Mouse (Mus musculus) splenic B cell, adult 2 months (primary cell): Measurements from ENCODE around the gene Klhdc7a.
A peak's percentile ranks its signal among the peaks of the same experiment; 100 is the strongest.
"Not testable (repeated sequence)": the region's sequence is repeated elsewhere in the genome, so short reads cannot be mapped to it uniquely, and the experiment has no call there.

Experiments used
- DNase-seq: peaks from one replicate; pipeline ENCODE4 v3.0.0-alpha.2; 2011; ENCODE audit warnings: low read depth, low spot score
- H3K27me3 ChIP-seq: 2 replicates; pipeline ENCODE4 v1.6.1; 2012; ENCODE audit warnings: mild to moderate bottlenecking, low read length, moderate library complexity, mixed read lengths; ENCODE audit not compliant: control insufficient read depth, poor library complexity, insufficient read depth, severe bottlenecking
- H3K36me3 ChIP-seq: 2 replicates; pipeline ENCODE4 v1.6.1; 2012; ENCODE audit warnings: mild to moderate bottlenecking, low read length, moderate library complexity, mixed read lengths; ENCODE audit not compliant: control insufficient read depth, poor library complexity, insufficient read depth, severe bottlenecking

Gene Klhdc7a

DNA sequence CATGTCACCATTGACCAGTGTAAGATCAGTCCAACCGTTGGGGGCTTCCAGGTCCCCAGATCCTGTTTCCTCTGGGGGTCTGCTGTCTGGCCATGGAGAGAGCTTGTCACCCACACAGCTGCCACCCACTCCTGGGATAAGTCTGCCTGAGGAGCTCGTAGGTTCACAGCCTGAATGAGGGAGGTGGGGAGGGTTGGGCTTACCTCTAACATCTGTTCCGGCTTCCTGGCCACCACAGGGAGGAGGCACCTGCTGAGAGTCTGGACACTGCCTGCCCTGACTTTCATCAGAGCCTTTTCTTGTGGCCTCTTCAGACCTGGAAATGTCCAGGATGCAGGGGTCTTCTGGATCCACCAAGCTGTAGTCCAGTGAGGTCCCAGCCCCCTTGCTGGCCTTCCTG lies 845 bp downstream of the Klhdc7a start:
- H3K27me3 ChIP-seq: no peaks in the 10 kb centered on the region
- DNase-seq: no peak
- H3K36me3 ChIP-seq: no peaks in the 10 kb centered on the region

DNA sequence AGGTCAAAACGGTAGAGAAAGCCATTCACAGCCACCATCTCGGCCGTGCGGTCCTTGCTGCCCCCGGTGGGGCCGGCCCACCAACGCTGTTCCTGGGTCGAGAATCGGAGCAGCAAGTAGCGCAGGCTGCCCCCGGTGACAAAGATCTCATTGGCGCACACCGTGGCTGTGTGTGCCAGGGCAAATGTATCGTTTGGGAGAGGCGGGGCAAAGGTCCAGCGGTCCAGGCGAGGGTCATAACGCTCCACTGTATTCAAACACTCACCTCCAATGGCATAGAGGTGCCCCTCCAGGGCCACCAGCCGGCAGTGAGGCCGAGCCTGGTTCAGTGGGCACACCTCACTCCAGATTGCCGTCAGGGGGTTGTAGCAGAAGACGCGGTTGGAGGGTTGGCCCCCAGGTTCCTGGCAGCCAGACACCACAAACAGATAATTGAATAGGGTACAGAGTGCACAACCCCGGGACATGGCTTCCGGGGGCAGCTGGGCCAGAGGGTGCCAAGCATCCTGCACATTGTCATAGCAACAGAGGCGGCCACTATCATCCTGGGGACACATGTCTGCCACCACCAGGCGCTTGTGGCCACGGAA lies 2.1 kb downstream of the Klhdc7a start:
- no peaks in the 10 kb centered on the region for H3K36me3 ChIP-seq
- DNase-seq: no peak

DNA sequence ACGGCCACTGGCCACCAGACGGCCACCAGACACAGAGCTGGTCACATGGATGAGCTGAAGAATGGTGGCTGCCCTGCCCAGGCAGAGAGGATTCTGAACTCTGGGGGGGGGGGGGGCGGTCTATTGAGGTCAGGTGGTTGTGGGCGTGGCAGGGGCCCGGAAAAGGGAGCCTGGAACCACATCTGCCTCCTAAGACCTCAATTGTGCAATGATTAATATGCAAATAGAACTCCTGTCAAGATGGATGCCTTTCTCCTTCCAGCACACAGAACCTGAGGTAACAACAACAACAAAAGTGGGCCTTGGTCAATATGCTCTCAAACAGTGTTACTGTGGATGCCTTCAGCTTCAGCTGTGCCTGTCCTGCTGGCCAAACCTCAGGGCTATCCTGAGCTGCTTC lies 3.4 kb downstream of the Klhdc7a start:
- Histone ChIP-seq H3K36me3 (no peaks in the 10 kb centered on the region), H3K27me3 (no peaks in the 10 kb centered on the region)
- DNase-seq: no peak

More for the DNA sequence above, 2.1 kb downstream of the Klhdc7a start:
- no peaks in the 10 kb centered on the region for H3K27me3 ChIP-seq

DNA sequence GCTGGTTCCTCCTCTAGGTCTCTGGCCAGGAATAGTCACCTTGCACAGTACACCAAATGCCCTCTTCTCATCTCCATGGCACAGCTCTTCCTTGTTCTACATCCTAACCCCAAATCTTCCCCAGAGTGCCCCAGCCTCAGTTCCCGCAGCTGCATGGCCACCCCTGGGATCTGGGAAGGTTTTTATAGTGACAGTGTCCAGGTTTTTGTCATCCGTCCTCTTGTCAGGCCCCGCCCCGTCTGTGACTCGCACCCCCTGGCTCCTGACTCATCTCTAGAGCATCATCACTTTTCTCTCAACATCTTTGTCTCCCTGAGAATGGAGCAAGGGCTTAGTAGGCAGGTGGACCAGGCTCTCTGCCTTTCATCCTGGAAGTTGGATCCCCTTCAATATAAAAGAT lies 3.9 kb downstream of the Klhdc7a start:
- Histone ChIP-seq H3K27me3 (no peaks in the 10 kb centered on the region), H3K36me3 (no peaks in the 10 kb centered on the region)
- DNase-seq: no peak

DNA sequence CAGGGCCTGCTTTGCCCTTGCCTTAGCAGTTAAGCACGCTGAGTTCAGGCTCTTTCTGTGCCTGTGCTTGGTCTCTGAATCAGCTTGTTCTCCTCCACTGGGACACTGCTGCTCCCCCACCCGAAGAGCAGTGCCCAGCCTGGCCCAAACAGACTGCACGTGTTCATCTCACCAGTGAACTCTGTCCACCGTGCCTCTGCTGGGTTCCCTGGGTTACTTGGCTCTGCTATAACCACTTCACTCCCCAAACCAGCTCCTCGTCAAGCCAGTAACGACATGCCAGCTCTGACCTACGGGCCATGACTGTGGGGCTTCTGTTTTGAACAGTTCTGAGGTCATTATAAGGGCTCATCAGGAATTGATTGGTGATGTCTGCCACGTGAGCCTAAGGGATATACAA lies 4.8 kb downstream of the Klhdc7a start:
- DNase-seq: no peak
- Histone ChIP-seq H3K27me3 (no peaks in the 10 kb centered on the region), H3K36me3 (no peaks in the 10 kb centered on the region)

DNA sequence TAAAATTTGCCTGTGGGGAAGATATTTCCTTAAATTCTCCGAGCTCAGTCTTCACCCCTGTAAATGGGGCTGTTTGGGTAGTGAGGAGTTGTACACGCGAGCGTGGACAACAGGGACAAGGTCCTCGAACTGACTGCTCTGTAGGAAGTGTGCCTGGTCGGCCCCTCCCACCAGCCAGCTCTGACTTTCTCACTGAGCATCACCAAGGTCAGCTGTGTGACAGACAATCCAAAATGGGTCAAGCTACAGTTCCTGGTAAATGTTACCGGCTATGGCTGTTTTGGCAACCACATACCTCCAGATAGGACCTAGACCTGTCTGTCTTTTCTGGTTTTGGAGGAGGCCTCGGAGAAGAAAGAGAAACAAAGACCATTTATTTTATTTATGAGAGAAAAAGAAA lies 6.0 kb downstream of the Klhdc7a start:
- no peak for DNase-seq
- H3K27me3 ChIP-seq: no peaks in the 10 kb centered on the region
- H3K36me3 ChIP-seq: no peaks in the 10 kb centered on the region

DNA sequence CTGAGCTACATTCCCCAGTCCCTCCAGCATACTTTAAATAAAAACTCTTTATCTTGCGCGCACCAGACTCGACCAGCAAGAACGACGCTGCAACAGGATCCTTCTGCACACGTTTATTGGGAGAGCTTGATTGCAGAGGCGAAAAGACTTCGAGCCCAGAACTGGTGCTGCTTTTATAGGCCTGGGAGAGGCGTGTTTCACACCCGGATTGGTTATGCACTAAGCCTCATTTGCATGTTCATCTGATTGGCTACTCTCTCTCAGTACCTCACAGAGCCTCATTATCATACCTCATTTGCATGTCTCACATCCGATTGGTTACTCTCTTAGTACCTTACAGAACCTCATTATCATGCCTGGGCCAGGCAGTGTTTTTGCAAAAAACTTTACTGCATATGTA lies 6.5 kb downstream of the Klhdc7a start:
- not testable (repeated sequence) for H3K27me3 ChIP-seq, H3K36me3 ChIP-seq, DNase-seq

DNA sequence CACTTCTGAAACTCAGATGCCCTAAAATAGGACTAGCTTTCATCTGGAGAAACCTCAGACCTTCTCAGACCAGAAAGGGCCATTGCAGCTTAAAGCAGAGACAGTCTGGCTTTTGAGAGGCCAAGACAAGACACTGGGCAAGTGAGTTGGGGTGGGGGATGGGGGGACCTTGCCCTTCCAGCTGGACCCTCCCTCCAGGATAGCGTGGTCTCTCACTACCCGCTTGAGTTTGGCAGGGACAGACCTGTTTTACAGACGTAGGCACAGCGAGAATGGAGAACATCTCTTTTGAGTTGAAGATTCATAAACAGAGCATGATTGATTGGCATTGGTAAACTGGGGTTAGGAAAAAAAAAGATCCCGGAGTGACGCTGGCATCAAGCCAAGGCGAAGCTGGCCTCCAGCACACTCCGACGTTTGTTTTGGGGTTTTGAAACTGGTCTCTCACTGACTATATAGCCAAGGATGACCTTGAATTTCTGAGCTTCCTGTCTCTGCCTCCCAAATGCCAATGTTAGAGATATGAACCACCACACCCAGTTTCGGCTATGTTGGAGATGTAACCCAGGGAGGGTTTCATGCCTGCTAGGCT lies 7.0 kb downstream of the Klhdc7a start:
- Histone ChIP-seq H3K36me3 (no peaks in the 10 kb centered on the region), H3K27me3 (no peaks in the 10 kb centered on the region)
- no peak for DNase-seq

DNA sequence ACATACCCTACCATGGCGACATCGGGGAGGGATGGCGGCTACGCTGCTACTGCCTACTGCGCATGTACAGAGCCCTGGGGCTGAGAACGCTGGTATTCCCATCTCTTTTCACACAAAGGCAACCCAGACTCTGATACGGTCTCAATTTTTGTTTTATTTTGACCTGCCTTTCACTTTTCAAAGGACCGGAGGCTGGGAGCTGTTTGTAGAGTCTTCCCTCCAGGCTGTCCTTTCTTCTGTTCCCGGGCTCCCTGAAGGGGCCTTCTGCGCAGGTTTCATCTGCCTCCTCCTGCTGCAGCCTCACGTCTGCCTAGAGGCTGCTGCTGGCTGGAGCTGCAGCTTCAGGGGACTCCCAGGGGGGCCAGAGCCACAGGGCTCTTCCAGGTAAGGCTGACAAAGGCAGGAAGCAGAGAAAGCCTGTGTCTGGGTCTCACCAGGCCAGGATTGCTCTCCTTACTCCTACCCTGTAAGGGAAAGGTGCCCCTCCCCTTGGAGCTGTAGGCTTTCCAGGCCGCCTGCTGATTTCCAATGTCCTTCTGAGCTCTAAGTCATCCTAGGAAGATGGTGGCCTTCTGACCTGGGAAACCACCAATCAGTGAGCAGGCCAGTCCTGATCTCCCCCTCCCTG lies 7.6 kb downstream of the Klhdc7a start:
- H3K36me3 ChIP-seq: no peaks in the 10 kb centered on the region
- no peaks in the 10 kb centered on the region for H3K27me3 ChIP-seq
- no peak for DNase-seq

DNA sequence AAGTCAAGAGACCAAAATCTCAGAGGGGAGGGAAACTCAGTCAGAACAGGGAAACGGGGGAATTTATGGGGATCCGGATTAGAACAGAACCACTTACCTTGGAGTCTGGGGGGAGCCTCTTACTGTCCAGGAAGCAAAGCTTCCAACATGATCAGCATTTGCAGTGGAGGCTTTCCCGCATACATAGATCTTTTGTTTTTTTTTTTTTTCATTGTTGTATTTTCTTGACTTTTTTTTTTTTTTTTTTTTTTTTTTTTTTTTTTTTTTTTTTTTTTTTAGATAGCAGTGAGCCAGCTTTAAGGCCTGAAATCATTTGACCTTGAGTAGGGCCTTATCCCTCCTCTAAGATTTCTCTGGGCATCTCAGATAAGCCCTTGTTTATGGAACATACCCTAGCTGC lies 8.6 kb downstream of the Klhdc7a start:
- Histone ChIP-seq H3K27me3 (no peaks in the 10 kb centered on the region), H3K36me3 (no peaks in the 10 kb centered on the region)
- no peak for DNase-seq

DNA sequence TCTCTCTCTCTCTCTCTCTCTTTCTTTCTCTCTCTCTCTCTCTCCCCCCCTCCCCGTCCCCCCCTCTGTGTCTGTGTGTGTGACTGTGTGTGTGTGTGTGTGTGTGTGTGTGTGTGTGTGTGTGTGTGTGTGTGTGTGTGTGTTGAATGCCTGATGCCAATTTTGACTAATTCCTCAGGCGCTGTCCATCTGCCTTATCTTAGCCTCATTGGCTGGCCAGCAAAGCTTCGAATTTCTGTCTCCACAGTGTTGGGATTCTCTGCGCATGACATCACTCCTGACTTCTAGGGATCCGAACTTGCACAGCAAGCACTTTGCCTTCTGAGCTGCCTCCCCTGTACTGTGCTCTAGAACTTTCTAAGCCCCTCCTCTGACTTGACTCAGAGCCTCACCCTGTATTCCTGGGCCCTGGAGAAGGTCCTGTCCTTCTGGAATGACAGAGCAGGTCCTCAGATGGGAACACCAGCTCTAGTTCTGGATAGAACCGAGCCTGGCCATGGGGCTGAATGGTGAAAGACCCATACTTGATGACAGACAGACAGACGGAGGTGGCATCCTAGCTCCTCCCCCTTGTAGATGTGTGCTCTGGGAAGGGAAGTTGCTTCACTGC lies 16.8 kb downstream of the Klhdc7a start:
- no peak for DNase-seq
- no peaks in the 10 kb centered on the region for H3K36me3 ChIP-seq
- H3K27me3 ChIP-seq: no peaks in the 10 kb centered on the region

DNA sequence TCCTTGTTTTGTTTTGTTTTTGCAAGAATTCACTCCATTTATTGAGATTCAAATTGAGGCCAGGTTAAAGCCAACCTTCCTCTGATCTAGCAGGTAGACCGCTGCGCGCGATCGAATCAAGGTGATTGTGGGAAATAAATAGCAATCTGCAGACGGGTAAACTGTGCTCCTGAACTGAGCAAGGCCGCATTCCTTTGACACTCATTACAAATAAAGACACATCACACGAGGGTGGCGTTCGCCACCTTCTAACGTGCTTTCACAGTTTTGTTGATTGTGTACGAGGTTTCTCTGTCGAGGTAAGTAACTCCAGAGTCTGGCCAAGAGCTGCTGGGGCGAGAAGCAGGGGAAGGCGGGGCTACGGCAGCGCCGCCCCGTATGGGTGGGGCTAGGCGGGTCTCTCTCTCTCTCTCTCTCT lies 17.4 kb downstream of the Klhdc7a start:
- Histone ChIP-seq H3K36me3 (no peaks in the 10 kb centered on the region), H3K27me3 (no peaks in the 10 kb centered on the region)
- DNase-seq: no peak

DNA sequence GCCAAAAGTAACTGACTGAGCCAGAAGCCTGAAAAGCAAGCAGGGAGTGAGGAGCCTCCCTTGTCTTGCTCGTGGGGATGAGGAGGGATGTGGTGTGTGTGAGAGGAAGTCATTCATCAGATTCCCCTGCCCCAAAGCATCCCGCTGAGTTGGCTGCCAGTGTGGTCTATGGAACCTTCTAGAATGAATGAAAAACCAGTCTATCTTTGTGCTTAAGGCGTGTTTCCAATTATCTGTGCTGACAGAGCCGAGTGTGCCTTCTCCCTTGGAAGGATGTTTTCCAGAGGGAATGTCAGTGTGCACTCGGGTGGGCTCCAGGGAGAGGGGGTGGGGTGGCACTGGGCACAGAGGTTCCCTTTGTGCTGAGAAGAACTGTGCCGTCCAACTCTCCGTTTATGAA lies 19.2 kb downstream of the Klhdc7a start:
- H3K36me3 ChIP-seq: no peaks in the 10 kb centered on the region
- DNase-seq: no peak
- H3K27me3 ChIP-seq: no peaks in the 10 kb centered on the region

DNA sequence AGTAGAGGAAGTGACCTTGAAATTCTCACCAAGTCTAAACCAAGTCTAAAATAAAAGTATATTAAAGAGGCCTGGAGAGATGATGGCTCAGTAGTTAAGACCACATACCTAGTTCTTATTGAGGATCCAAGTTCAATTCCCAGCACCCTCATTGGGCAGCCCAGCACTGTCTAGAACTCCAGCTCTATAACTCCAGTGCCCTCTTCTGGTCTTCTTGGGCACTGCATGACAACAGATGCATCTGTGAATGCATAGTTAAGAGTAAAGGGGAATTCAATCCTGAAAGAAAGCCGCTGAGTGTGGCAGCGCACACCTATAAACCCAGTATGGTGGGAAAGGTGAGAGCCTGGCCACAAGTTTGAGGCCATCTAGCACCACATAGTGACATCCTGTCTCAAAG lies 20.5 kb downstream of the Klhdc7a start:
- no peaks in the 10 kb centered on the region for H3K27me3 ChIP-seq
- H3K36me3 ChIP-seq: no peaks in the 10 kb centered on the region
- peak; percentile 4 for DNase-seq

DNA sequence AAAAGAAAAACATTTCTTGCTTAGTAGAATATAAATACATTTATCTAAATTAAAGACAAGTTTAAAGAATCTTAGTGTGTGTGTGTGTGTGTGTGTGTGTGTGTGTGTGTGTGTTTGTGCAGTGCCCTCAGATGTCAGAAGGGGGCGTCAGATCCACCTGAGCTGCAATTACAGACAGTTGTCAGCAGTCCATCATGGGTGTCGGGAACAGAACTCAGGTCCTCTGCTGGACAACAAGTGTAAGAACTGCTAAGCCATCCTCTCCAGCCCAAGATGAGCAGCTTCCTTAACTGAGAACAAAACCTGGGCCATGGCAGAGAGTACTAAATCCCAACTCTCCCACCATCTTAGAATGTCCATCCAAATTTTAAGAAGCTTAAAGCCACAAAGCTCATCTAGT lies 26.0 kb downstream of the Klhdc7a start:
- DNase-seq: no peak
- Histone ChIP-seq H3K36me3 (no peaks in the 10 kb centered on the region), H3K27me3 (no peaks in the 10 kb centered on the region)
